Mouse (Mus musculus): ENCODE measurements around the gene Cep63. TPM values are rescaled to one million over a fixed set of nuclear protein-coding genes. Genes with fewer than 3 reads are reported as not detected.

Gene Cep63
- 80.8 to 92.6 TPM (median 89.7 TPM) in 4 replicates for total RNA-seq (2023)

DNA sequence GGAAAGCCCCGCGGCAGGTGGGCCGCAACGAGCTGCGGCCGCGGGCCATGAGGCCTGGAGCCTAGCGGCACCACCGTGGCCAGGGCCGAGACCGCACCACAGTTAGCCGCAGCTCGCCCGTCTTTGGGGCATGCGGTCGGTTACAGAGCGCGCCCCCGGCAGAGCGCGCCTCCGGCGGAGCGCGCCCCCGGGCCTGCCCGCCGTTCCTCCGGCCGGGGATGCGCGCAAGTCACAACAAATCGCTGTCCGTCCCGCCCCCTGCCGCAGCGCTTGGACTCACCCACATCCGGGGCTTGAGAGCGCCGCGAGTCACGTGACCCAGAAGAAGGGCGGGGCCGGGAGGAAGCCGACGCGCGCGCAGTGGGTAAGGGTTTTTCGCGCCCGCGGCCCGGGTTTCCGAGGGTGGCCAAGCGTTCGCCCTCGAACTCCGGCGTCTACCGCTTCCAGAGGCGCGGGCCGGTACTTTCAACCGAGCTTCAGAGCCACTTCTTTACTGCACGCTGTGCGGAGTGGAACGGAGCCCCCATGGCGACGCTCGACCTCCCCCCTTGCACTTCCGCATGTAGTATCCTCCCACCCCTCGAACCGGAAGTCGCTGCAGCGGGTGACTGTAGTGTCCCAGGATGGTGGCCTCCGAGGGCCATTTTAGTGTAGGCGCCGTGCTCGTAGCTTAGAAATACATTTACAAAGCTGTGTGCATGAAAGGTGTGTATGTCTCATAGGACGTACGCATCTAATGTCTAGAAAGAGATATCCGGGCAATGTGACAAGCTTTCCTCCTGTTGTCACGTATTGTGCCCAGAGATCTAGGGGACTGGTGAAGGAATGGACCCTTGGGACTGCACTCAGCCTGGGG is at the start of gene Cep63, which contains the start of gene Anapc13:
TSS of gene Cep63 (minus strand) at position 552 of the 856 bp plus-strand sequence.
TSS of gene Anapc13 (plus strand) at position 314 of the 856 bp plus-strand sequence.

Other genes with a start within 250 kb of the Cep63 start
- 0.57 to 0.73 TPM (median 0.68 TPM) in 4 replicates for gene Ky, start 120.8 kb downstream of the Cep63 start, total RNA-seq (2023)
- 78.6 to 101 TPM (median 90.4 TPM) in 4 replicates for gene Anapc13, start 238 bp downstream of the Cep63 start, total RNA-seq (2023)
- gene Amotl2, start 90.1 kb upstream of the Cep63 start, total RNA-seq (2023) = not detected in 4 replicates
- gene Ryk, start 208.4 kb upstream of the Cep63 start, total RNA-seq (2023) = 1.6 to 3.9 TPM (median 2.9 TPM) in 4 replicates

All from B cell, adult 62 days (primary cell).